Mouse (Mus musculus): ENCODE measurements around the gene Wnt11. TPM values are rescaled to one million over a fixed set of nuclear protein-coding genes. Genes with fewer than 3 reads are reported as not detected.
A peak's percentile ranks its signal among the peaks of the same experiment; 100 is the strongest.

Gene Wnt11
- polyA plus RNA-seq, 1 experiment from 2014 or later, result 2.0 TPM

- Histone ChIP-seq H3K9me3 (no peaks in the 10 kb centered on the region), H3K36me3 (no peaks in the 10 kb centered on the region), H3K4me1 (replicated peaks) (peaks cover 15% of the 10 kb centered on the region), H3K27ac (no peak overlapping the region), H3K9ac (no peak overlapping the region), H3K4me3 (no peak overlapping the region), H3K4me2 (no peak overlapping the region), H3K27me3 (no peaks in the 10 kb centered on the region)
- ATAC-seq (ENCODE audit: low FRiP score), result no peak
- 86% methylated on average over 18 of the region's 18 CpGs for WGBS
These were observed 18.2 kb downstream of the Wnt11 start for GRCm38 (mm10) chr7:98852950-98853650.

DNA sequence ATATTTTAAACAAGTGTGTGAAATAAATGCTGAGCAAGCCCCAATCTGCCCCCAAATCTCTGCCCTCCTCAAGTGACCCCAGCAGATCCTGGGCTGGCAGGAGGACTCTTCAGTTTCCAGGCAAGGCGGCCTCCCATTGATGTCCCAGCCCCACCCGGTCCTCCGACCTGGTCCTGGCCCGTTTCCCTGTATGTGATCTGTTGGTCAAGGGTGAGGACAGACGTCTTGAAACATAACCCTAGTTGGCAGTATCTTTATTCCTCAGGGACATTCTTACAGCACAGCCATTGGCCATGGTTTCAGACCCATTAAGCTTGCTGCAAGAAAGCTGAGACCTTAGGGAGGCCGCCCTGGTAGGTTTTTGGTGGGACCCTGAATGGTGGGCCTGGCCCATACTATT is 18.9 kb downstream of the Wnt11 start:
- Histone ChIP-seq H3K9ac (no peak overlapping the region), H3K27ac (no peak overlapping the region), H3K36me3 (no peaks in the 10 kb centered on the region), H3K9me3 (no peaks in the 10 kb centered on the region), H3K4me2 (no peak overlapping the region), H3K4me1 (replicated peaks) (peaks cover 15% of the 10 kb centered on the region), H3K27me3 (no peaks in the 10 kb centered on the region), H3K4me3 (no peak overlapping the region)
- no peak for ATAC-seq (ENCODE audit: low FRiP score)
- 86% methylated on average over 6 of the region's 6 CpGs for WGBS

- peaks cover 15% of the 10 kb centered on the region for H3K4me1 ChIP-seq (replicated peaks)
- WGBS, result 81% methylated on average over 2 of the region's 2 CpGs
- no peaks in the 10 kb centered on the region for H3K36me3 ChIP-seq
- H3K9ac ChIP-seq, result no peak overlapping the region
- no peak overlapping the region for H3K4me3 ChIP-seq
- H3K9me3 ChIP-seq, result no peaks in the 10 kb centered on the region
- no peak for ATAC-seq (ENCODE audit: low FRiP score)
- 0 out of 2 replicates have a peak, but pooled peaks cover 3% of the 10 kb centered on the region for H3K27me3 ChIP-seq
- H3K4me2 ChIP-seq, result no peak overlapping the region
- H3K27ac ChIP-seq, result no peak overlapping the region
These were observed 20.5 kb downstream of the Wnt11 start for GRCm38 (mm10) chr7:98855388-98855787.

DNA sequence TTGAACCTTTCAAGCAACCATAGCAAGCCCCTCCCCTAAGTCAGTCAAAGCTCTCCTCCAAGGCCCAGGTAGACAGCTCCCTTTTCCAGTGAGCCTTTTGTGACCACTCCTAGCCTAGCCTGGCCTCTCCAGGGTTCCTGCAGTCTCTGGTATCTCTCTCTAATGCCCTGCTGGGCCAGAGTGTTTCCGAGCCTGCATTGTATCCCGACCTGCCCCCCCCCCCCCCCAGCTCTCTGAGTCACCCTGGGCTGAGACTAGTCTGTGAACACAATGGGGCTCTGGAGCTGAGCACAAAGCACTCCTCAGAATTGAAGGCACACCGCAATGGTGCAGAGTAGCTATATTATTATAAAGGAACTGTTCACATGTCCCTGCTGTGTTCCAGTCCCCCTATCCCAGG is 21.2 kb downstream of the Wnt11 start:
- H3K9me3 ChIP-seq, result no peaks in the 10 kb centered on the region
- no peak overlapping the region for H3K9ac ChIP-seq
- no peak for ATAC-seq (ENCODE audit: low FRiP score)
- H3K27ac ChIP-seq, result no peak overlapping the region
- H3K27me3 ChIP-seq, result 0 out of 2 replicates have a peak, but pooled peaks cover 3% of the 10 kb centered on the region
- H3K36me3 ChIP-seq, result no peaks in the 10 kb centered on the region
- no peak overlapping the region for H3K4me3 ChIP-seq
- H3K4me1 ChIP-seq (replicated peaks), result peaks cover 17% of the 10 kb centered on the region
- 4% methylated on average over 3 of the region's 3 CpGs for WGBS
- H3K4me2 ChIP-seq, result no peak overlapping the region

GRCm38 (mm10) chr7:98857094-98857493 is 22.2 kb downstream of the Wnt11 start:
- ATAC-seq (ENCODE audit: low FRiP score), result no peak
- Histone ChIP-seq H3K4me2 (no peak overlapping the region), H3K4me1 (replicated peaks) (peaks cover 14% of the 10 kb centered on the region), H3K36me3 (no peaks in the 10 kb centered on the region), H3K4me3 (no peak overlapping the region), H3K27ac (no peak overlapping the region), H3K9ac (no peak overlapping the region), H3K9me3 (no peaks in the 10 kb centered on the region), H3K27me3 (0 out of 2 replicates have a peak, but pooled peaks cover 3% of the 10 kb centered on the region)
- WGBS, result 74% methylated on average over 3 of the region's 3 CpGs

DNA sequence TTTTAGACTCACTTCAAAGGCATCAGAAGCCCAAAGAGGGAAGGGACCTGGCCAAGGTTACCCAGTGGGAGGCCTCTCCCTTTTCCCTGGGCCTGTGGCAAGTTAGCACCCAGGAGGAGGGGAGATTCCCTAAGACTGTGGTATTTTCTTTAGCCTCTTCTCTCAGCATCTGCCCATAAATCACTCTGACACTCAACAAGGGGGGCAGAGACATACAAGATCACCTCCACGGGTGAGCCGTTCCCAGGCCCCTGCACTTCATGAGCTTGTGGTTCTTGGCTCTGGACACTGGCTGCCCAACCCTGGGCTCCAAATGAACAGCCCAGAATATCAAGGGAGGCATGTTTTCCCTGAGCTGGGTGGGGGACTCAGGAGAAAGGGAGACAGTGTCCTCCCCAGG is 26.1 kb downstream of the Wnt11 start:
- H3K27ac ChIP-seq, result no peak overlapping the region
- WGBS, result 28% methylated on average over 2 of the region's 2 CpGs
- H3K36me3 ChIP-seq, result no peaks in the 10 kb centered on the region
- H3K4me1 ChIP-seq (replicated peaks), result peaks cover 25% of the 10 kb centered on the region
- ATAC-seq (ENCODE audit: low FRiP score), result no peak
- H3K27me3 ChIP-seq, result 0 out of 2 replicates have a peak, but pooled peaks cover 5% of the 10 kb centered on the region
- no peaks in the 10 kb centered on the region for H3K9me3 ChIP-seq
- H3K9ac ChIP-seq, result no peak overlapping the region
- H3K4me2 ChIP-seq, result no peak overlapping the region
- no peak overlapping the region for H3K4me3 ChIP-seq

DNA sequence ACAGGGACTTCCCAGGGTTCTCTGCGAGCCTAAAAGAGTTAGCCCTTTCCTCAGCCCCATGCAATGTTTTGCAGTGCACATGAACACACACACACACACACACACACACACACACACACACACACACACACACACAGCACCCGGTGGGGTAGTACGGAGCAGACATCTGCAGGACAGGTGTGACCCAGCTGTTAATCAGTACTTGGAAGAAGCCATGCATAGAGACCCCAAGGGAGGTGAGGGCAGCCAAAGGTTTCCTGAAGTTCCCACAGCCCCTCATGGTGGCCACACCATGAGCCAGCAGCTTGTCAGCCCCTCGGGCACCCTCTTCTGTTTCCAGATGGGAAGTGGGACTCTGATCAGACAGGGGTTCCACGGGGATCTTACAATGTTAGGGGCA is 28.1 kb downstream of the Wnt11 start:
- no peak overlapping the region for H3K4me2 ChIP-seq
- no peak overlapping the region for H3K9ac ChIP-seq
- no peaks in the 10 kb centered on the region for H3K36me3 ChIP-seq
- no peak overlapping the region for H3K4me3 ChIP-seq
- WGBS, result 73% methylated on average over 5 of the region's 5 CpGs
- no peak overlapping the region for H3K27ac ChIP-seq
- H3K9me3 ChIP-seq, result no peaks in the 10 kb centered on the region
- no peak for ATAC-seq (ENCODE audit: low FRiP score)
- H3K27me3 ChIP-seq, result 0 out of 2 replicates have a peak, but pooled peaks cover 5% of the 10 kb centered on the region
- peaks cover 39% of the 10 kb centered on the region for H3K4me1 ChIP-seq (replicated peaks)

DNA sequence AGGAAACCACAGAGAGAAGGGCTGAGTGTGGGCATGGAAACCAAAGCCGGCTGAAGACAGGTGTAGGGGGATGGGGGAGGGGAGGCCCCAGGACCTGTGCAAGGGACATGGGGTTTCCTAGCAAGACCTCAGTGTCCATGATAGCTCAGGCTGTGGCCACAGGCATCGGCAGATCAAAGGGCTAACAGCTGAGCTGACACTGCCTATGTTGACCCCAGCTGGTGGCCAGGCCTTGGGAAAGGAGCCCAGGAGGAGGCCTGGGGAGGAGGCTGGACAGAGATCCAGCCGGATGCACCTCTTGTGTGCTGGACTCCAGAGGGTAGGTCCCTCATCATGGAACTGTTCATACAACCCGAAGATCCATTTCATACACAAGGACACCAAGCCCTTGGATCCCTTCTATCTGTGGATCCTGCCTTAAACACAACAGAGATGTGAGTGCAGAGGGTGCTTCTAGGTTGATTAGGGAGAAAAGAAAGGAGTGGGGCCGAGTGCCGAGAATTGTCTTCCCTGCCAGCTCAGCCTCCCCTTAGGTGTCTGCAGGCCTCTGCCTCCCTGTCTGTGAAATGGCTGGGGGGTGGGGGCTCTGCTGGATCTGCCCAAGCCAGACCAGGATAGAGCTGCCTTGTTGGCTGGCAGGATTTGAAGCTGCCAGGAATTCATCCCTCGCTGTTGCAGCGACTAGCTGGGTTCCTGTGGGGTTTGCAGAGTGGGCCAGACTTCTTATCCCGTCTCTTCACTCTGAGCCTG is 29.2 kb downstream of the Wnt11 start:
- Histone ChIP-seq H3K4me1 (replicated peaks) (peaks cover 49% of the 10 kb centered on the region), H3K36me3 (no peaks in the 10 kb centered on the region), H3K27me3 (0 out of 2 replicates have a peak, but pooled peaks cover 5% of the 10 kb centered on the region), H3K9me3 (no peaks in the 10 kb centered on the region), H3K27ac (no peak overlapping the region), H3K4me3 (no peak overlapping the region), H3K4me2 (no peak overlapping the region), H3K9ac (no peak overlapping the region)
- 49% methylated on average over 9 of the region's 9 CpGs for WGBS
- no peak for ATAC-seq (ENCODE audit: low FRiP score)

GRCm38 (mm10) chr7:98867053-98867793 is 32.3 kb downstream of the Wnt11 start:
- Histone ChIP-seq H3K27me3 (peaks cover 7% of the 10 kb centered on the region), H3K4me2 (no peak overlapping the region), H3K9ac (no peak overlapping the region), H3K4me3 (no peak overlapping the region), H3K9me3 (no peaks in the 10 kb centered on the region), H3K36me3 (no peaks in the 10 kb centered on the region), H3K4me1 (replicated peaks) (peaks cover 52% of the 10 kb centered on the region), H3K27ac (peak overlapping the region; percentile 30; the same call in 1 of the 2 replicates)
- ATAC-seq (ENCODE audit: low FRiP score), result peak; percentile 56
- 40% methylated on average over 10 of the region's 12 CpGs for WGBS

GRCm38 (mm10) chr7:98867794-98868150 is 32.9 kb downstream of the Wnt11 start:
- Histone ChIP-seq H3K36me3 (no peaks in the 10 kb centered on the region), H3K4me3 (no peak overlapping the region), H3K4me2 (no peak overlapping the region), H3K4me1 (replicated peaks) (peaks cover 52% of the 10 kb centered on the region), H3K9ac (no peak overlapping the region), H3K9me3 (no peaks in the 10 kb centered on the region), H3K27ac (no peak overlapping the region), H3K27me3 (peaks cover 11% of the 10 kb centered on the region)
- no peak for ATAC-seq (ENCODE audit: low FRiP score)
- 93% methylated on average over 2 of the region's 2 CpGs for WGBS

DNA sequence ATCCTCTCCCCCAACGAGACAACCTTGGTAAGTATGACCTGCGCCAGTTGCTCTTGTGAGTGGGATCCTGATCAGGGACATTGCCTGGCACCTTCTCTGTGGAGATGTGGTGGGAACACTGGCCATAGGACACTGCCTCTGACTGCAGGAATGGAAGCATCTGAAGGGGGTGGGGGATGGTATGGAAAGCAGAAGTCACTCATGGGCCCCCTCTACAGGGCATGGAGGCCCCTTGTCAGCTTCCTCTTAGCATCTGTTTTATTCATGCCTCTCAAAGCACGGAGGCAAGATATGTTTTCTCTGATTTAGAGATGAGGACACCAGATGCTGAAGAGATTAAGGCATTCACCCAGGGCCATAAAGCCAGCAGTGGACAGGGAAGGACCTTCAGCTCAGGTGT is 34.2 kb downstream of the Wnt11 start:
- Histone ChIP-seq H3K4me3 (no peak overlapping the region), H3K36me3 (no peaks in the 10 kb centered on the region), H3K27me3 (peaks cover 8% of the 10 kb centered on the region), H3K9ac (no peak overlapping the region), H3K4me2 (no peak overlapping the region), H3K4me1 (replicated peaks) (peaks cover 47% of the 10 kb centered on the region), H3K9me3 (no peaks in the 10 kb centered on the region), H3K27ac (no peak overlapping the region)
- 63% methylated on average over 3 of the region's 3 CpGs for WGBS
- ATAC-seq (ENCODE audit: low FRiP score), result no peak

DNA sequence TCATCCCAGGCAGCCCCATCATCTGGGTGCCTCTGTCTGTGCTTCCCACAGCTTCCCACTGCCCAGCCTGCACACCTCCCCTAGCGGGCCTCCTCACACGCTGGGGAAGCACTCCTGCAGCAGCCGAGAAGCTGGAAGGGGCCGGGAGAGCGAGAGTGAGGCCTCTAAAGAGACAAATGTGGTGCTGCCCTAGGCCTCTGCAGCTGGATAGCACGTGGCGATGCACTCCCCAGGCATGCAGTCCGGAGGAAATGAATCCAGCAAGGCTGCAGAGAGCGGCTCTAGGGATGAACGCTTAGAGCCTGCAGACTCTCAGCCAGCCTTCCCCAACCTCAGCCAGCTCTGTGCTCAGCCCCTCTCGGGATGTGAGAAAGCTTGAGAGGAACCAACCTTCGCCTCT is 35.9 kb downstream of the Wnt11 start:
- Histone ChIP-seq H3K9ac (no peak overlapping the region; the same call in 1 of the 2 replicates), H3K4me2 (no peak overlapping the region), H3K4me1 (replicated peaks) (peaks cover 52% of the 10 kb centered on the region), H3K27me3 (peaks cover 11% of the 10 kb centered on the region), H3K4me3 (no peak overlapping the region), H3K36me3 (no peaks in the 10 kb centered on the region), H3K27ac (peak overlapping the region; percentile 48; the same call in 1 of the 2 replicates), H3K9me3 (no peaks in the 10 kb centered on the region)
- 24% methylated on average over 12 of the region's 12 CpGs for WGBS
- no peak for ATAC-seq (ENCODE audit: low FRiP score)
